Mouse (Mus musculus) layer of hippocampus, postnatal 25 days (tissue): ENCODE data around the gene Gm45837. TPM values are rescaled to one million over a fixed set of nuclear protein-coding genes. Genes with fewer than 3 reads are reported as not detected.
A peak's percentile ranks its signal among the peaks of the same experiment; 100 is the strongest.
"Not testable (repeated sequence)": the region's sequence is repeated elsewhere in the genome, so short reads cannot be mapped to it uniquely, and the experiment has no call there.

ENCODE experiments used
- DNase-seq, 2 experiments: peaks; one replicate each; pipeline ENCODE4 v3.0.0; 2022; ENCODE audit warnings: mixed read lengths in 2 of 2, low spot score in 1 of 2; ENCODE audit errors: extremely low spot score in 1 of 2
- microRNA-seq, 2 experiments: library from miRNA; unstranded; fragments of <30 nt; microRNA quantifications; one replicate each; pipeline ENCODE4 v1.2.0; 2021
- total RNA-seq, 2 experiments: library from RNA; stranded (reverse); gene quantifications; 2 replicates each; pipeline ENCODE4 v1.2.3; 2021

The Gm45837 gene
- total RNA-seq, 2 experiments from 2014 or later, result not detected

- DNase-seq, result no peak
Measured at GRCm38 (mm10) chr7:101539774-101540173, 129.1 kb downstream of the Gm45837 start.

- no peak for DNase-seq
Measured at GRCm38 (mm10) chr7:101540684-101541083, 130.0 kb downstream of the Gm45837 start.

GRCm38 (mm10) chr7:101541132-101541531 lies 130.4 kb downstream of the Gm45837 start:
- DNase-seq, result peak; percentile 41 to 79

GRCm38 (mm10) chr7:101541734-101542133 lies 131.0 kb downstream of the Gm45837 start:
- DNase-seq, result no peak

GRCm38 (mm10) chr7:101547651-101548050 lies 137.0 kb downstream of the Gm45837 start:
- DNase-seq, result no peak

- no peak for DNase-seq
Measured at GRCm38 (mm10) chr7:101549266-101549665, 138.6 kb downstream of the Gm45837 start.

GRCm38 (mm10) chr7:101550686-101551485 lies 140.2 kb downstream of the Gm45837 start:
- DNase-seq, result no peak

- no peak for DNase-seq
Measured at GRCm38 (mm10) chr7:101551530-101551929, 140.8 kb downstream of the Gm45837 start.

GRCm38 (mm10) chr7:101555473-101555872 lies 144.8 kb downstream of the Gm45837 start:
- not testable (repeated sequence) for DNase-seq

- DNase-seq, result no peak
Measured at GRCm38 (mm10) chr7:101557391-101557790, 146.7 kb downstream of the Gm45837 start.

GRCm38 (mm10) chr7:101559393-101559792 lies 148.7 kb downstream of the Gm45837 start:
- not testable (repeated sequence) for DNase-seq

Small RNA genes within 50 kb of the gene (microRNA-seq; reads per million reads assigned to microRNA genes)
- 104,589 to 122,516 reads per million in 2 experiments for gene Mir139

Other genes starting within 250 kb of the Gm45837 start
- 10 to 100 TPM; 35.1 to 36.6 TPM for gene Atg16l2, start 108.6 kb upstream of the Gm45837 start, total RNA-seq
- 10 to 100 TPM; 22.4 to 23.0 TPM for gene Stard10, start 93.8 kb upstream of the Gm45837 start, total RNA-seq
- 10 to 100 TPM; 13.9 to 24.2 TPM for gene Arap1, start 62.8 kb upstream of the Gm45837 start, total RNA-seq
- 100 to 1,000 TPM; 295 to 297 TPM for gene Pde2a, start 10.8 kb downstream of the Gm45837 start, total RNA-seq
- not detected for gene Art2b, start 174.7 kb downstream of the Gm45837 start, total RNA-seq